Mouse (Mus musculus): ENCODE data around the gene Eno3. TPM values are rescaled to one million over a fixed set of nuclear protein-coding genes. Genes with fewer than 3 reads are reported as not detected.

Gene Eno3
- total RNA-seq, 1 experiment from 2014 or later = 14.9 TPM

DNA sequence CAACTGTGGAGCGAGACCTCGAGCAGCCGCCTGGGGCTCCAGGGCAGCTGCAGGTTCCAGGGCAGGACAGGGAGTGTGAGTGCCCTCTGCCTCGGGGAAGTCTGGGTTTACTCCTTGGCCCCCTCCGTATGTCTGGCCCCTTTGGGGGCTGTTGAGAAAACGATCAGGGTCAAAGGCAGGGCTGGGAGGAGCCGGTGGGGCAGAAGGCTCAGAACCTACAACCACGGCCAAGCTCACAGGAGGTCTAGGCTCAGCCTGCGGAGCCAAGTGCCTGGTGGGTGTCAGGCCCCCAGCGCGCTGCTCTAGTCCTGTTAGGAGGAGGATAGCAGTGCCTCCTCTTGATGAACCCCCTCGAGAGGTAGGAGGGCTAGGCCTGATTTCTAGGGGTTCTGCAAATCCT is 24.2 kb downstream of the Eno3 start:
- DNase-seq = no peak

DNA sequence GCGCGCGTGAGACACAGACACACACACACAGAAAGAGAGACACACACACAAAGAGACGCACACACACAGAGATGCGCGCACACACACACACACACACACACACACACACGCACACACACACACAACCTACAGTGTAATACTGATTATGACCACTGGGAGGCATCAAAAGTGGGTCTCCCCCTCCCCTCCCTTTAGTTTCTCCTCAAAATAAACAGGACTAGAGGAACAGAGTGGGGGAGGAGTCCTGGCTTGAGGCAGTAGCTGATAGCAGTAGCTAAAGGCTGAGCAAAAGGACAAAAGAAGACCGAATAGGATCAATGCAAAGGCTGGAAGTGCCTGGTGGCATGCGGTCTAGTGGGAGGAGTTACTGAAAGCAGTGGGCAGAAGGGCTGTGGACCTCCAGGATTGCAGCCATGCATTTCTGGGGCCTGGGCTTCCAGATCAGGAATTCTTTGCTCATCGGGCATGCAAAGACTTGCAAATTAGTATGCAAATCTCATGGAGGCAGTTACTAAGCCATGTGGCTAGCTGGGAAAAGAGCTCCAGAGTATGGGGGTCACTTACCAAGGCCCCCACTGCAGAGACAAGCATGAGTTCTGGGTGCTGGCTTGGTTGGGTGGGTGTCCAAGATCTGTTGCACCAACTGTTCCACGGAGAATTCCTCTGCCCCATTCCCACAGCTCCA is 25.0 kb downstream of the Eno3 start:
- peak; percentile 56 for DNase-seq

DNA sequence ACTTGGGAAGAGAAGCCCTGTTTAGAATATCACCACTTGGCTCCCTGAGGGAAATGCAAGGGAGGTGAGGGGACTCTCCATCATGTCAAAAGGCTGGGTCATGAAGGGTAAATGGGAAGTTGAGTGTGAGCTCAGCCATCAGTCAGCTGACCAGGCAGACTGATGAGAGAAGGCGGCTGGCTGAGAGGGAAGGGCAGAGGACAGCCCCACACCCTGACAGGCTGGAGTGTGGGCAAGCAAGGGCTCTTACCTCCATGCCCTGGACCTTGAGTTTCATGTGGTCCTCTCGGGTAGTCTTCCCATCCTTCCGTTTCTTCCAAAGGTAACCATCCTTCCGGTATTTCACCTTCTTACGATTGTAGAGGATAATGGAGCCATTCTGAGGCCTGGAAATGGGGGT is 26.6 kb downstream of the Eno3 start:
- no peak for DNase-seq

DNA sequence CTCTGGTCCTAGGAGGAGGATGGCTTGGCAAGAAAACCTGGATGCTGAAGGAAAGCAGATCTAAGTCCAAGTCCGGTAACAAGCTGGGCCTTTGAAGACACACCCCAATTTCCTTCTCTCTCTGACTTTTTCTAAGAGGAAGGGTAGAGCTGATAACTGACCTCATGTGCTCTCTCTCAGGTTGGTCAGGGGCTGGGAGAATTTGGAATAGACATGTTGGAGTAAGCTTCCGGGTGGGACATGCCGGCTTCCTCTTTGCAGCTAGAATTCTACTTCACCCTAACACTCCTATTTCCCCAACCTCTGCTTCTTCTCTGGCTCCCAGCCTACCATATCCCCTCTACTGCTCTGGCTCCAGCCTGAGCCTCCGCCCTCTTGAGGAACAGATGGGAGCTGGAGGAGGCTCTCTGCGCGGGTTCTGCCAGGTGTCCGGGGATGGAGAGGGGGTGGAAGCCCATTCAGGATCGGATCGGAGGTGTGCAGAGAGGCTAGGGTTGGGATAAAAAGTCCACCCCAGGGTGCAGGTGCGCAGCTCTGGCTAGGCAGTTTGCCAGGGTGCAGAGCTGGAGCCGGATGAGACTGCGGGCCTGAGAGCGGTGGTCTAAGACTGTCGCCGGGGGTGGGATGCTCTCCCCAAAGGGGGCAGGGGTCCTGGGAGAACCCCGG is 30.0 kb downstream of the Eno3 start:
- DNase-seq = peak; percentile 50

DNA sequence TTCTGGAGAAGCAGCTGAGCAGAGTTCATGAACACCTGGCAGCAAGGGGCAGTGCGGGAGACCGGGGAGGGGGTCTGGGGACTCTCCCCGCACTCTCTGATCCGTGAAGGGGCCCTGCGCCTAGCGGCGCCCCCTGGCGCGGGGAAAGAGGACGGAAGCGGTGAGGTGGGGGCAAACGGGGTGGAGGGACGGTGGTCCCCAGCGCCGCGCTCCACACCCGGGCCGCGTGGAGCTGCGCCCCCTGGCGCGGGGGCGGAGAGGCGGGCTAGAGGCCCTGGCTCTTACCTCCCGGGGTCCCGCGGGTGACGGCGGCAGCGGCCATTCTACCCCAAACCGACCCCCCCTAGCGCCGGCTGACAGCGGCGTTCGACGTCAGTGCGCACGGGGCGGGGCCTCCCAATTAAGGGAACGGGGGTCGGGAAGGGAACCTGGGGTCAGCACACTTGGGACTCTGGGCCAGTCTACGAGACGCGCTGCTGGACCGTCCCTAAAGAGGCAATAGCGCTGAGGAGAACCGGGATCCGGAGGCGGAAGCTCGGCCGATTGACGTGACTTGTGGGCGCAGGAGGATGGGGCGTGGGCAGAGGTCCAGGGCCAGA is 30.7 kb downstream of the Eno3 start, which contains the start of gene Camta2:
TSS of gene Camta2 (minus strand) at position 505 of the 599 bp plus-strand sequence.
- peak; percentile 95 for DNase-seq

DNA sequence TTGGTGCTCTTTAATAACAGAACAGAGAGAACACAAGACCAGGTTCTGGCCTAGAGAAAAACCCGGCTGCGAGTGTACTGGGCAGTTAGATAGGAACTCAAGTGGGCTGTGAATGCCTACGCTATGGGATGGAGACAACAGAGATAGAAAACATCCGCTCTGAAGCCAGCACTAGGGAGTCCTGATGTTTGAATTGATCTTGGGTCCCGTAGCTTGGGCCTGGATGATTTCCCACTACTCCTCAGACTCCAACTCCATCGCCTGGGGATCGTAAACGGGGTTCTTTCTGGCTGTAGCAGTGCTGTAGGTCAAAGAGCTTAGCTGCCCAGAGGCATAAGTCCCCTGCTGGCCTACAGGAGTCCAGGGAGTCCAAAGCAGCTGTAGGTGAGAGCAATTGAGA is 31.4 kb downstream of the Eno3 start:
- peak; percentile 36 for DNase-seq

DNA sequence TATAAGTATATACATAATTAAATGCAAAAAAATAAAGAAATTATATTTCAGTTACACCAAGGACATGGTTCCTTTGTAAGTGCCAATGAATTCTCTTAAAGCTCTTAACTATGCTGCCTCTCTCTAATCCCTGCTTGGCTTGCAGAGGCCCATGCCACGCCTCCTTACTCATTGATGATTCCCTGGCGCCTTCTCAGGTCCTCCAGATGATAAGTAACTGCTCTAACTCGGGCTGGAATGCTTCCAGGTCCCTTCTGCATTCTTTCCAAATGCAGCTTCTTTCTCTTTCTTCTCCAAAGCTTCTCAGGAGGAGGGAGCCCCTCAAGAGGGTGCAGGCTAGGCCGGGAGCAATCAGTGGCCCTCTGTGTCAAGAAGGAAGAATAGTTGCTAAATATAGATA is 32.6 kb downstream of the Eno3 start:
- DNase-seq = no peak

DNA sequence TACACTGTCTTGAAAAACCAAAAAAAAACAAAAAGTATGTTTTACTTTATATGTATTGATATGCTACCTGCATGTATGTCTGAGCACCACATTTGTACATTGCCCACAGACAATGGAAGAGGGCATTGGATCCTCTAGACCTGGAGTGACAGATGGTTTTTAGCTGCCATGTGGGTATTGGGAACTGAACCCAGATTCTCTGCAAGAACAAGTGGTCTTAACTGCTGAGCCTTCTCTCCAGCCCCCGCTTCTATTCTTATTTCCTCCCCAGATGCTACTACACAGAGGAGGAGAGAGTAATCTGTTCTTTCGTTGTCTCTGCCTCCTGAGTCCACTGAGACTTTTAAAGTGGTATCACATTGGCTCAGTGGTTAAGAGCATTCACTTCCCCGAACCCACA is 36.5 kb downstream of the Eno3 start:
- DNase-seq = no peak

DNA sequence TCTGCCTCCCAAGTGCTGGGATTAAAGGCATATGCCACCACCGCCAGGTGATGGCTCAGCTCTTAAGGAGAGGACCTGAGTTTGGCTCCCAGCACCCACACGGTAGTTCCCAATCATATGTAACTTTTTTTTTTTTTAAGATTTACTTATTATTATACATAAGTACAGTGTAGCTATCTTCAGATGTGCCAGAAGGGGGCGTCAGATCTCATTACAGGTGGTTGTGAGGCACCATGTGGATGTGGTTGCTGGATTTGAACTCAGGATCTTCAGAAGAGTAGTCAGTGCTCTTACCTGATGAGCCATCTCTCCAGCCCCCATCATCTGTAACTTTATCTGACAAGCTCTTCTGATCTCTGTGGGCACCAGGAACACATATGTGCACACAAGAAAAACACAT is 40.4 kb downstream of the Eno3 start:
- DNase-seq = no peak

DNA sequence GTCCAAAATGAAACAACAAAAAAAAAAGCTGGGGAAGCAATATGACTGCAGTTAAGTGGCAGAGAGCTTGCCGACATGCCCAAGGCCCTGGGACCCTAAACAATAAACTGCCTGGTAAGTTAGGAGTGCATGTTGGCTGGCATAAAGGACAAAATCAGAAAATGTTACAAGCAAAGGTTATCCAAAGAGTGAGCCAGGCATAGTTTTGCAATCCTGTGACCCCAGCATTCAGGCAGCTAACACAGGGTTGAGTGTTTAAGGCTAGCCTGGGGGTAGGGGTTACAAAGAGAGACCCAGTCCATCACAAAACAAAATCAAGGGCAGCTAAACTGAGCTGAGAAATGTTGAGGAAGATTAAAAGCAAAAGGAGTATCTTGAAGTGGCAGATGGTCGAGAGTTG is 42.0 kb downstream of the Eno3 start:
- DNase-seq = no peak

DNA sequence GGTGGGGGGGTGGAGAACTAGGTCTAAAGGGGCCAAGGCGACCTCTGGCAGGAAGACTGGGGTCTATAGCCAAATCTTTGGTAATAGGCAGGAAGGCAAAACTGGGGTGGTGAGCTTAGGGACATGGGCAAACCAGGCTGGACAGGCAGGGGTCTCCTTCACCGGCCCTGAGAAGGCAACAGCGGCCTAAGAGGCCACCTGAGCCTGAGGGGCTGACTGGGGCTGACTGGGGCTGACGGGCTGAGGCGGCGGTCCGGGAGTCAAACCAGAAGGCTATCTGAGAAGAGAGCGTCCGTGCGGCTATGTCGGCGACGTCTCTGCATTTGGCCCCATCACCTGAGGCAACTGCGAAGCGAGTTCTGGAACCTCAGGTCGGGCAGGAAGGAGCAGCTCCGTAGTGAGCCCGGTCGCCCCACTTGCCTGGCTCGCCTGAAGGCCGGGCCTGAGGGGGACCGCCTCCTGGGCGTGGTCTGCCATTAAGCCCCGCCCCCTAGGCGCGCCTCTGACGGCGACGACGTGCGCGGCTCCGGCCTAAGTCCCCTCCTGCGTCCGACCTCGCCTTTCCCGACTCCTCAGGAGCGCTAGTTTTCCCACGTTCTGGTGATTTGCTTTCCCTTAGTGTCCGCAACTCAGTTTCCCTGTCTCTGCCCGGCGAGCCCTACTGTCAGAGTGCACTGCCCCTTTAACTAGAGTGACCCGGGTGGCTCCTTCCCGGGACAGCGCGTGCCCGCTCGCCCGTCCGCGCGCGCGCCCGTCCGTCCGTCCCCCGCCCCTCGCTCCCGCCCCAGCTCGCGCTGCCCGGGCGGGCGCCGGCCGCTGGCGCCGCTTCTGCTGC is 42.9 kb downstream of the Eno3 start, which contains the start of the genes Inca1 and Kif1c:
TSS of gene Inca1 (minus strand) at position 434 of the 835 bp plus-strand sequence.
TSS of gene Kif1c (plus strand) at position 827 of the 835 bp plus-strand sequence.
- DNase-seq = peak; percentile 97

DNA sequence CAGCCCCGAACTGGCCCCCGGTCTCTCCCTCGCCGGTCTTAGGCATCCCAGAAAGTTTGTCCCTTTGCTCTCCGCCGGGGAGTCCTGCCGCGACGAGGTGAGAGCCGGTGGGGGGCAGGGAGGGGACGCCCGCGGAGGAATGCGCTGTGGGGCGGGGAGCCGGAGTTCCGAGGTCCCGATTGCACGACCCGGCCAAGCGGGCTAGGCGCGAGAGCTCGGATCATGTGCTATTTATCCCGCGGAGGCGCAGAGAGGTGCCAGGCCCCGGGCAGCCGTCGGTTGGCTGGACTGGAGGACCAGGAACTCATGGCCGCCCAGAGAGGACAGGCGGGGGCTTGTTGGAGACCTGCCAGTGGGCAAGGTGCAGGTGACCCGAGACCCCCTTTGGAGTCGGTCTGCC is 43.6 kb downstream of the Eno3 start:
- peak; percentile 89 for DNase-seq

DNA sequence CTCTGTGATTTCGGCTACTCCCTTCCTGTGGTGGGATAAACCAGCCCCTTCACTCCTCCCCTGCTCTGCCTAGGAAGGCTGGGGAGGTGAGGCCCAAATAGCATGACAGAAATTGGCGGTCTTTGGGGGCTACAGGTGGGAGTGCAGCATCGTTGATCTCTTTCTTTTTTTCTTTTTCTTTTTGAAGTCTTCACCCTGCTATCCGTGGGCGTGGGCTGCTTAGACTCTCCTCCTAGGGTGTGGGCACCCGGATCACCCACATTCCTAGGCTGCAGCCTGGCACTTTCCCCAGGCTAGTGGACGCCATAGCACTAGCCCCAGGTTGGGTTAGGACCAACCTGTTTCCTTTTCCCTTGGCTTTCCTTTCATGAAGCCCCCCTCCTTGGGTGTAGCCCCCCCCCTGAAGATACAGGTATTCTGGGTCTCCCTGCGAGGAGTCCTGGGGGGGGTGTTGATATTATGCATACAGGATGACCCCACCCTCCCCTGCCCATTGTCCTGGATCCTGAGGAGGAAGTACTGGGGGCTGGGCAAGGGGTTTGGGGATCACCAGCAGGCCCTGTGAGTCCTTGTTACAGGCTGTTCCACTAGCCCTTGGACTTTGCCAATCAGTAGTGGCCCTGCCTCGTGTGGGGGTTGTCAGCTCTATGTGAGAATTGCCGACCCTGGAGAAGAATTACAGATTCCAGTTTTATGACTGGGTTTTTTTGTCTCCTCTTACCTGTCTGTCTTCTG is 44.4 kb downstream of the Eno3 start:
- no peak for DNase-seq

DNA sequence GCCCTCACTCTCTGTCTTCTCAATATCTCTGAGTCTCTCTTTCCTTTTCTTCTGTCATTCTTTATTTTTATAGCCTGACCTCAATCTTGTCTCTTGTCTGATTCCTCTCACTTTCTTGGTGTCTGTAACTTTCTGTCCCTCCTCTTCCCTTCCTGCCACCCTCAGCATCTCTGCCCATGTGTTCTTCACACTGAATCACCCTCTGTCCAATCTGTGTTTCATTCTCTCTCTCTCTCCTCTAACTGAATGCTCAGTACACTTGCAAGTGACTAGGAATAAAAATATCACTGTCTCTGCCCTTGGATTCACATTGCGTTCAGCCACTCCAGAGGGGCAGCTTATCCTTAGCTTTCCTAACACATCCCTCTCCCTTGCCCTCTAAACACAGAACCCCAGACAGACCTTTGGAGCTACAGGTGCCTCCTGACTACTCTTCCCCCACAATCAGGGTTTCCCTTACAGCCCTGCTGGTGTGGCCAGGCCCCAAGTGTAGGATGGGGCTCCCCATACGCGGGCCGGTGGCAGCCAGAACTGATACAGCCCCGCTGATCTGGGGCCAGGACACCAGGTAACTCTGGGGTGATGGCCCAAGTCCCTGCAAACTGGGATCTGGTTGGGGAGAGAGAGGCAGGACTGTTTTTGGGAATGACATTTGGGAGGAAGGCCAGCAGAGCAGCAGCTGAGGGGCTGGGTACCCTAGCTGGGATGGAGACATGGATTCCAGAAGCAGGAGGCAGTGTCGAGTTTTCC is 45.2 kb downstream of the Eno3 start:
- DNase-seq = no peak

DNA sequence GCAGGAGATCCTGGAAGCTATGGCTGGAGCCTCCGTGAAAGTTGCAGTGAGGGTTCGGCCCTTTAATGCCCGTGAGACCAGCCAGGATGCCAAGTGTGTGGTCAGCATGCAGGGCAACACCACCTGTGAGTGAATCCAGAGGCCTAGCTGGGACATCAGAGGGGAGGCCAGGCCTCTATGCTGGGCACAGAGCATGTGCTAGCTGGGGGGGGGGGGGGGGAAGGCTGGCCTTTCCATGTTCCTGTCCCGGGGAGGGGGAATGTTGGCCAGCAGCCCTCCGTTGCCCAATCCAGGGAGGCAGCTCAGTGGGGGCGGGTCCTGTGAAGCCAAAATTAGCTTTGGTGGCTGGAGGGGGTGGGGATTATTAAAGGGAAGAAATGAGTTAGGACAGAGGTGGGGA is 45.8 kb downstream of the Eno3 start:
- peak; percentile 69 for DNase-seq

DNA sequence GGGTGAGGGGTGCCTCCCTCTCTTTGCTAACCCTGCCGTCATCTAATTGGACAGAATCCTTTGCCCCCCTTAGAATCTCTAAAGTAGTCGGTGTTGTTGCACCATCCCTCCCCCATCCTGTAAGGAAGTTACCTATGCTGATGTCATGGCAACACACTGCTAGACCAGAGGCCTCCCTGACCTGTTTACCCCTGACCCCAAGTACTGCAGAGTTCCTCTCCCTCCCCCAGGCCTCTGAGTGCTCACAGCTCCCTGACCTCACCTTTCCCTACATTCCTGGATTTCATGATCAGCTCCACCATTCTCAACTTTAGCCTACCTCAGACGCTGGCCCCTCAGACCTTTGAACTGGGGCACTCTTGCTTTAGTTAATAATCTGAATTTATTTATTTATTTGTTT is 49.1 kb downstream of the Eno3 start:
- DNase-seq = no peak

DNA sequence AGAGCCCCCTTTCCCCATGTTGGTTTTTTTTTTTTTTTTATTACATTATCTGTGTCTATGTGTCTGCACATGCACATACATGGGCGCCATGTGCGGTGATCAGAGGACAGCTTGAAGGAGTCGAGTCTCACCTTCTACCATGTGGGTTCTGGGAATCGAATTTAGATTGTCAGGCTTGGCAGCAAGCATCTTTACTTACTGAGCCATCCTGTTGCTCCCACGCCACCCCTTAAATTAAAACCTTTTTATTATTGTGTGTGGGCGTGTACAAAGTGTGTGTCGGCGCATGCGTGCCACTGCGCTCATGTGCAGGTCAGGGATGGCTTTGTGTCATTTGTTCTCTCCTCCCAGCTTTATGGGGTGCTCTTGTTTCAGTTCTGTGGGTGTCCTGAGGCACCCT is 54.0 kb downstream of the Eno3 start:
- DNase-seq = no peak
